Comparison of ENCODE assay signal across 17 mouse cellular contexts in the genomic region with DNA sequence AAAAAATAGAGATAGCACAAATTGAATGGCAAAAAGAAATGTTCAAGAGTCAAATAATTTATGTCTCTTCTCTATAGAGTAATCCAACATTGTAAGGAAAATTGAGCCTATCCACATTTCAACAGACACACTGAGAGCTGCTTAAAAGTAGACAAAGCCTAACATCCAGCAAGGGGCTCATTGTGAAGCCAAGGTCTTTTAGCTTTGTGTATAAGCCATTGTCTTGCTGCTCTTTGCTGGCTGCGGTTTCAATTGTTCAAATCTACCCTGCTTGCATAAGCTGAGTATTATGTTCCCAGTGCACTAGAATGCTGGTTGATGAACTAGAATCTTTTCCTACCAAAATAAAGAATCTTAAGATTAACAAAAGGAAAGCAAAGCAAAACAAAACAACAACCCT.
"Had no signal": no experiment of that assay in that cellular context is flagged by ENCODE, and none has a peak within 500 bp of the region (broad histone marks: within the 10 kb centered on the region; RNA-seq: fewer than 3 reads in every experiment).

No protein-coding gene starts in this region.

- H3K4me3 ChIP-seq: midbrain, embryonic 10.5 days; myocyte; neural tube, embryonic 12.5 days had no signal

- H3K9ac ChIP-seq: lung, embryonic 14.5 days; neural tube, embryonic 12.5 days had no signal

- H3K27ac ChIP-seq: midbrain, embryonic 10.5 days; neural tube, embryonic 12.5 days had no signal

- DNase-seq: lung, adult 18-20 months; lung, embryonic 14.5 days; lung, postnatal 10 days; lung, postnatal 4 days; midbrain, embryonic 14.5 days; retina, postnatal 1 day; right cerebral cortex, adult 18-20 months; right cerebral cortex, postnatal 25 days; right cerebral cortex, postnatal 4 days; spleen, adult 18-20 months; thymus, adult 18-20 months; thymus, postnatal 14 days; thymus, postnatal 36 days had no signal

- ATAC-seq: midbrain, embryonic 16.5 days had no signal

- H3K4me1 ChIP-seq: neural tube, embryonic 12.5 days had no signal

- H3K36me3 ChIP-seq: midbrain, embryonic 10.5 days; neural tube, embryonic 12.5 days had no signal

- H3K9me3 ChIP-seq: midbrain, embryonic 10.5 days; neural tube, embryonic 12.5 days had no signal

- H3K27me3 ChIP-seq: neural tube, embryonic 12.5 days had no signal

- H3K4me2 ChIP-seq: lung, embryonic 14.5 days; neural tube, embryonic 12.5 days had no signal
